Mouse (Mus musculus) kidney, adult 2 months (tissue): ENCODE measurements around the gene Vwc2. TPM values are rescaled to one million over a fixed set of nuclear protein-coding genes. Genes with fewer than 3 reads are reported as not detected.

Experiments
- DNase-seq: peaks from one replicate; pipeline ENCODE4 v3.0.0; 2021
- H3K27ac ChIP-seq: fragments of 200-500 bp; 2 replicates; pipeline ENCODE4 v1.5.1; 2012; ENCODE audit warnings: low read depth, low read length, control low read depth, inconsistent platforms; ENCODE audit not compliant: insufficient read depth
- H3K27me3 ChIP-seq: fragments of 200-500 bp; replicated peaks from 2 replicates; pipeline ENCODE4 v1.6.1; 2012; ENCODE audit warnings: mild to moderate bottlenecking, moderate library complexity, low read length, inconsistent platforms; ENCODE audit not compliant: control insufficient read depth, insufficient read depth
- H3K36me3 ChIP-seq: fragments of 200-500 bp; 2 replicates; pipeline ENCODE4 v1.6.1; 2012; ENCODE audit warnings: mild to moderate bottlenecking, moderate library complexity, low read length, inconsistent platforms; ENCODE audit not compliant: control insufficient read depth, insufficient read depth
- H3K4me1 ChIP-seq: fragments of 200-500 bp; 2 replicates; pipeline ENCODE4 v1.6.1; 2011; ENCODE audit warnings: low read length; ENCODE audit not compliant: control insufficient read depth, insufficient read depth
- H3K4me3 ChIP-seq: fragments of 200-500 bp; 2 replicates; pipeline ENCODE4 v1.5.1; 2011; ENCODE audit warnings: mild to moderate bottlenecking, low read depth, low read length, control low read depth; ENCODE audit not compliant: insufficient read depth
- CTCF ChIP-seq: fragments of 200-500 bp; conservative IDR thresholded peaks from 2 replicates; pipeline ENCODE4 v1.5.1; 2011; ENCODE audit warnings: low read depth, mild to moderate bottlenecking, control low read depth, low read length, moderate library complexity, mixed read lengths; ENCODE audit not compliant: insufficient read depth, insufficient read length
- POLR2A ChIP-seq: fragments of 200-500 bp; IDR thresholded peaks from one replicate; pipeline ENCODE4 v1.6.1; 2011; ENCODE audit warnings: low read depth, low read length, control low read depth
- WGBS: fragments of 180-500 bp; shearing (Covaris S2); methylation state at CpG from one replicate; pipeline ENCODE4 v1.1.7; 2018; 5-methylcytosine and 5-hydroxymethylcytosine counted together
- polyA plus RNA-seq: library from polyadenylated mRNA; depleted of rRNA; stranded (reverse); fragments of >200 nt; gene quantifications from 2 replicates; pipeline ENCODE4 v1.2.3, GENCODE M21; 2012; rRNA removed

Gene Vwc2
- 0.13 TPM in 1 of 2 replicates, not detected in the other for polyA plus RNA-seq

DNA sequence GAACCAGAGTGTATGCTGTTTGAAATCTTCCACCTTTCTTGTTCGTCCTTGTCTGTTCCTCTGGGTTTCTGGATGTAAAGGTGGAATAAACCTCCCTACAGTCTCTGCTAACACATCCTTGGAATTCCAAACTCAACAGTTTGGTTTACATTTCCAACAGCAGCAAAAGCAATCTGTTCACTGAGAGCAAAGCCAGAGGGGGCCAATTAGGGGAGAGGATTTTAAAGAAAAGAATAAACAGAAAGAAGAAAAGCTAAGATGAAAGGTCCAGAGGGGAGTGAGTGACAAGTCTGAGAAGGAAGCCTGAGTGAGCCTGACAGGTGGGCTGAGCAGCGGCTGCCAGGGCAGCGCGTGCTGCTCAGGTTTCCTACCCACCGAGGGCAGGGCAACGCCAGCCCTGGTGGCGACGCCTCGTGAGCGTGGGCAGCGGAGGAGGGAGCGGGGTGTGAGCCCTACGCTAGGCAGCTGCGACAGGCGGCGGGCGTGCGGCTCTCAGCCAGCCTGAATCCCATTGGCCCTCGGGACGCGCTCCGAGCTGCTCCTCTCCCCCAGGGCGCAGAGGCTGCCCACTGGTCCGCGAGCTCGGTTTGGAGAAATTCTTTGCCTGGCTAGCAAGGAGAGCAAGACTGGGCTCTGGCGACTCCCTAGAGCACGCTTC lies at the start of gene Vwc2:
TSS of gene Vwc2 (plus strand) at position 648 of the 658 bp plus-strand sequence.
- TF ChIP-seq POLR2A (no peak), CTCF (no peak)
- no peak for DNase-seq
- H3K4me1 ChIP-seq, result no peaks in the 10 kb centered on the region
- 2% methylated on average over 28 of the region's 28 CpGs for WGBS
- no peak within 1 kb of the TSS for H3K27ac ChIP-seq
- no peaks in the 10 kb centered on the region for H3K36me3 ChIP-seq
- no peaks in the 10 kb centered on the region; the same call in 1 of the 2 replicates for H3K27me3 ChIP-seq
- H3K4me3 ChIP-seq, result no peak within 1 kb of the TSS

DNA sequence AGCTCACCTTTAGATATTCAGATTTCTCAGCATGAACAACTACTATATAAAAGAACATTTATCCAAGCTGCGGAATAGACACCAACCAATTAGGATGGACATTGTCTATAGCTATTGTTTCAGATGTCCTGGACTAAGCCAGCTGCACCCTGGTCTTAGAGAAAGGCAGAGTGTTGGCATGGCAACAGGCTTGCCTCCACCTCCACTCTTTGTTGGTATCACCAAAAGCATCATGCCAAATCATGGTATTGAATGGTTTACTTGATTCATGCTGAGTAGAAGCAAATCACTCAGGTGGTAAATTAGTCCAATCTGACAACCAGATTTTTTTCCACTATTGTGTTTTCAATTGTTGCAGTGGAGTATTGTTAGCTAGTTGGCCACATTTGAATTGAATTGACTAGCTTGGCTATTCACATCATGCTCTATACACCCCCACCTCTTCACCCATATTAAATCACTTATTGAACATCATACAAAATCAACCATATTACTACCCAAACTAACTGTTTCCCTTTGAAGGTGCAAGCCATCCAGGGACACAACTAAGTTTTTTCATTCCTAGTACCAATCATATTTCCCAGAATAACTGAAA lies 25.8 kb upstream of the Vwc2 start:
- no peaks in the 10 kb centered on the region for H3K4me1 ChIP-seq
- TF ChIP-seq CTCF (no peak), POLR2A (no peak)
- H3K36me3 ChIP-seq, result no peaks in the 10 kb centered on the region
- DNase-seq, result no peak
- H3K27me3 ChIP-seq, result no peaks in the 10 kb centered on the region
- H3K27ac ChIP-seq, result no peak overlapping the region
- WGBS, result 93% methylated on average over 1 of the region's 1 CpGs
- H3K4me3 ChIP-seq, result no peak overlapping the region

DNA sequence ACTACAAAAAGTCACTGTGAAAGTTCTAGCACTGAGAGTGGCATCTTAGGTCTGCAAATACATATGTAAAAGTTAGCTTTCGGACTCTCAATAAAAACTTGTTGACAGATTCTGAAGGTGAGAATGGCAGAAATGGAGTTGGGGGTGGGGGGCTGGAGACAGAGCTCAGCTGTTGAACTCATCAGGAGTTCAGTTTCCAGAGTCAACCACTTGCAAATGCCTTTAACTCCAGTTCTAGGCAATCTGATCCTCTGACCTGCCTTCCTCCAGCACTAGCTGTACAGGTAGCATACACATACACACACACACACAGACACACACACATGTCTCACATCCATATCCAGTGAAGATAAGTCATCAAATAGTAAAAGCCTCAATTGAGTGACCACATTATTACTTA lies 16.4 kb upstream of the Vwc2 start:
- Histone ChIP-seq H3K4me1 (no peaks in the 10 kb centered on the region), H3K27ac (no peak overlapping the region), H3K4me3 (no peak overlapping the region), H3K36me3 (no peaks in the 10 kb centered on the region), H3K27me3 (no peaks in the 10 kb centered on the region)
- WGBS, result 85% methylated on average over 1 of the region's 1 CpGs
- no peak for DNase-seq
- TF ChIP-seq CTCF (no peak), POLR2A (no peak)

DNA sequence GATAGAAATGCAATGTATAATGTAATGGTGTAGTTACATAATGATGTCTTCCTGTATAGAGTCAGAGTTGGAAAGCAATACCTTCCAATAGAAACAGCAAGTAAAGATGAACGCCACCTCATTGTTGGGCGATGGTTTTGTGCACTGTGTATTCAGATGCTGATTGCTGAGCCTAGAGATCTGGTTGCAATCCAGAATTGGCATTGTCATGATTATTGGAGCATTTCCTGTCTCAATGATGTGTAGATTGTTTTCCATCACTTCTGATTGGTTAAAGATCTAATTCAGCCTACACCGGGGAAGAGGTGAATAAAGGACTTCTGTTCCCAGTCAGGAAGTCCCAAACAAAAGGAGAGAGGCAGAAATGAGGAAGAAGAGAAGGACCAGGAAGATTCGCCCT lies 15.7 kb upstream of the Vwc2 start:
- Histone ChIP-seq H3K36me3 (no peaks in the 10 kb centered on the region), H3K4me3 (no peak overlapping the region), H3K27me3 (no peaks in the 10 kb centered on the region), H3K4me1 (no peaks in the 10 kb centered on the region), H3K27ac (no peak overlapping the region)
- WGBS, result 66% methylated on average over 4 of the region's 4 CpGs
- no peak for DNase-seq
- TF ChIP-seq POLR2A (no peak), CTCF (no peak)

DNA sequence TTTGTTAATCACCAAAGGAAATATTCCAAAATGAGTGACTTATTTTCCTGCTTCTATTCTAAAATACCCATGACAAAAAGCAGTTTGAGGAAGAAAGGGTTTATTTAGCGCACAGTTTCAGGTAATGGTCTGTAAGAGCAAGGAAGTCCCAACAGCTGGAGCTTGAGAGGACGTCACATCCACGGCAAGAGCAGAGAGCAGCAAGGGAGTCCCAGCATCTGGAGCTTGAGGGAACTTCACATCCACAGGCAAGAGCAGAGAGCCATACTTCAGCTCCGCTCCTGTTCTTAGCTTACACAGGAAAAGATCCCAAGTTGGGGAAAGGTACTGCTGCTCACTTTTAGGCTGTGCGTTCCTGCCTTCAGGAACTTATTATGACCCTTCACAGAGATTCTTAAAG lies 15.0 kb upstream of the Vwc2 start:
- WGBS, result 72% methylated on average over 5 of the region's 5 CpGs
- no peak overlapping the region for H3K4me3 ChIP-seq
- DNase-seq, result no peak
- H3K4me1 ChIP-seq, result no peaks in the 10 kb centered on the region
- no peaks in the 10 kb centered on the region for H3K36me3 ChIP-seq
- H3K27ac ChIP-seq, result no peak overlapping the region
- TF ChIP-seq CTCF, result no peak
- TF ChIP-seq POLR2A, result no peak
- H3K27me3 ChIP-seq, result no peaks in the 10 kb centered on the region

DNA sequence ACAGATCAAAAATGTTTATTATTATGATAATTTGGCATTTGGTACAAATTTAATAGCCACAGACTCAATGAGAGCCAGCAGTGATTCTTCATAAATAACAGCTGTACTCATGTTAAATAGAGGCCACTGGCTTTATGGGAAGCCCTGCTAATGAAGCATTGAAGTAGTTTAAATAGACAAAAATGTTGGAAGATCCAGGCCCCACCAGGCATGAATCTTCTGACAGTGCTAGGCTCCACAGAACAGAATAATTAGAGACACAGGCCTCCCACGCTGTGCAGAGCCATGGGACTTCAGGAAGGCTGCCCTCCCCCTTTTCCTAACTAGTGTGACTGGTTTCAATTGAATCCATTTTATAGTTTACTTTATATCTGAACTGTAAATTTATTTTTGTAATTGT lies 11.8 kb upstream of the Vwc2 start:
- TF ChIP-seq CTCF (no peak), POLR2A (no peak)
- no peaks in the 10 kb centered on the region for H3K4me1 ChIP-seq
- no peak overlapping the region for H3K4me3 ChIP-seq
- no peaks in the 10 kb centered on the region for H3K27me3 ChIP-seq
- H3K36me3 ChIP-seq, result no peaks in the 10 kb centered on the region
- WGBS, result 53% methylated on average over 1 of the region's 1 CpGs
- no peak for DNase-seq
- H3K27ac ChIP-seq, result no peak overlapping the region

DNA sequence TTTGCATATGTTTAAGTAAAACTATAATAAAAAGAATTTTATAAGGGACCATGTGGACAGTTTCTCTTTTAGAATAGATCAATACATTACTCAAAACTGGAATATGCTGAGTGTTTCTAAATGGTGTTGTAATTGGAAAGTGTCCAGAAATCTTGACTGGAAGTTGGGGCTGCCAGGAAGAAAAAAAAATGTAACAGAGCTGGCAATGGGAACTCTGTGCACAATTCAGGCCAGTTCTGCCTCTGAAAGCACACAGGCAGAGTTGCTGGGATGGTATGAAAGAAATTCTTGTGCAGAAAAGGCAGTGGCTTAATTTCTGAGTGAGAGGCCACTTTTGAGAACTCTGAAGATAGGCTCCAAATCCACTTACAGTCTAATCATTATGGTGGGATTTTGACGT lies 11.4 kb upstream of the Vwc2 start:
- Histone ChIP-seq H3K4me3 (no peak overlapping the region), H3K27me3 (no peaks in the 10 kb centered on the region), H3K27ac (no peak overlapping the region), H3K4me1 (no peaks in the 10 kb centered on the region), H3K36me3 (no peaks in the 10 kb centered on the region)
- 46% methylated on average over 1 of the region's 1 CpGs for WGBS
- DNase-seq, result no peak
- TF ChIP-seq POLR2A (no peak), CTCF (no peak)
